Mouse (Mus musculus): ENCODE measurements at regions not wholly inside any gene's neighbourhood (a gene's known extent, or its start where the extent isn't known, plus 50 kb on each side); places are given as distances from the start of the nearest gene placed in this dataset.

DNA sequence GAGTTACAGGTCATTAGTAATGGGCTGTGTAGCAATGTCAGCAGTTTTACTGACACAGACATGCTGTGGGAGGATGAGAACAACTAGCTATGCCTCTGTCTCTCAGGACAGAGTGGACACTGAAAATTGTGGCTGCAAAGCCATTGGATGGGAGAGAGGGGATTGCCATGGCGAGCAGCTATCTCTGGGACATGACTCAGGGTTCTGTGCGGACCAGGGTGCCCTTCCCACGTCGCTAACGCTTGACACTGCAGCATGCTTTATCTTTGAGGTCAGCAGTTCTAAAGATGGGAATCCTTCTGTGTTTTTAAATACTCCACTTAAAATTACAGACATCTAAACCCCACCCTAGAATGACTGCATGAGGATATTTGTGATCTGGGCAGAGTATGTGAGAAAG lies 121.9 kb downstream of the Fam198b start:
- Histone ChIP-seq H3K27me3 (ENCODE audit: insufficient read depth, low read length) (0 out of 2 replicates have a peak, but pooled peaks cover 2% of the 10 kb centered on the region), H3K36me3 (replicated peaks) (no peaks in the 10 kb centered on the region), H3K4me3 (ENCODE audit: low read depth, low read length) (no peak overlapping the region), H3K9me3 (replicated peaks) (no peaks in the 10 kb centered on the region), H3K4me1 (ENCODE audit: insufficient read depth, low read depth, low read length) (0 out of 2 replicates have a peak, but pooled peaks cover 3% of the 10 kb centered on the region)
- ATAC-seq (ENCODE audit: extremely low read depth, insufficient number of reproducible peaks, low FRiP score, poor library complexity, severe bottlenecking) = no peak
- DNase-seq (ENCODE audit: low spot score) = no peak
- no peak for TF ChIP-seq GATA1 (IDR thresholded peaks at IDR 0.05; ENCODE audit: borderline replicate concordance, low read length)
- no peak for TF ChIP-seq POLR2AphosphoS5 (IDR thresholded peaks at IDR 0.05; ENCODE audit: insufficient replicate concordance, low read depth, low read length)
- TF ChIP-seq CTCF (IDR thresholded peaks at IDR 0.05; ENCODE audit: low read depth, low read length) = no peak
- TF ChIP-seq TAL1 (conservative IDR thresholded peaks at IDR 0.05; ENCODE audit: low read depth, low read length) = no peak
- no peak for TF ChIP-seq GATA2 (IDR thresholded peaks at IDR 0.05; ENCODE audit: borderline replicate concordance, low read depth, low read length)

DNA sequence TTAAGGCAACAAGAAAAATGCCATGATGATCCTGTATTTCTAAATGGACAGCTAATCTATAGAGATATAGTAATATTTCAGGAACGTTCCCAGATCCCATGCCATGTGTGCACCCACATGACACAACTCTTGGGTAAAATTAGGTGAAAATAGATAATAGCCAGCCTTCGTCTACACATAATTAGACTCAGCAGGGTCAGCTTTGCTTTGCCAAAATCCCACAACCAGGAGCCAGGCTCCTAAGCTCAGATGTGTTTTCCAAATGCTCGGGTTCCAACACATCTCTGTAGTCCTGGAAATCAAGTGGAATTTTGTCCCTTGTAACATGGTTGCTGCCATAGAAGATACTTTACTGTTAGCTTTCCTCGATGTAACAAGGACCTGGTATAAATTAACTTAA lies 122.7 kb downstream of the Fam198b start:
- H3K36me3 ChIP-seq (replicated peaks) = no peaks in the 10 kb centered on the region
- H3K4me1 ChIP-seq (ENCODE audit: insufficient read depth, low read depth, low read length) = 0 out of 2 replicates have a peak, but pooled peaks cover 3% of the 10 kb centered on the region
- TF ChIP-seq GATA1 (IDR thresholded peaks at IDR 0.05; ENCODE audit: borderline replicate concordance, low read length) (no peak), GATA2 (IDR thresholded peaks at IDR 0.05; ENCODE audit: borderline replicate concordance, low read depth, low read length) (no peak), CTCF (IDR thresholded peaks at IDR 0.05; ENCODE audit: low read depth, low read length) (no peak)
- 0 out of 2 replicates have a peak, but pooled peaks cover 2% of the 10 kb centered on the region for H3K27me3 ChIP-seq (ENCODE audit: insufficient read depth, low read length)
- ATAC-seq (ENCODE audit: extremely low read depth, insufficient number of reproducible peaks, low FRiP score, poor library complexity, severe bottlenecking) (no peak), DNase-seq (ENCODE audit: low spot score) (no peak)
- no peaks in the 10 kb centered on the region for H3K9me3 ChIP-seq (replicated peaks)
- no peak overlapping the region for H3K4me3 ChIP-seq (ENCODE audit: low read depth, low read length)

DNA sequence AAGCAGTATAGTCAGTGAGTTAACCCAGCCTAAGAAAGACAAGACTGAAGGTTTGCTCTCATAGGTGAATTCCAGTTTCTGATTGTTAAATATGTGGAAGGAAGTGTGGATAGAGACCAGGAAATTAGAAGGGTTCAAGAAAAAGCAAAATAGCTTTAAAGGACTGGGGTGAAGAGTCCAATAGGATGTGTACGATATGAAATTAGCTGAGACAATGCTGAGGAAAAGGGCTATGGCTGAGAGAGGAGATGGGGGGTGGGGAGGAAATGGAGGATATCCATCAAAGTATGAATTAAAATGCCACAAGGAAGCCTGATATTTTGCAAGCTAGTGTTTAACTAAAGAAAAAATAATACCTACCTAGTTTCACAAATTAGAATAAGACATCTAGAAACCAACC lies 124.9 kb downstream of the Fam198b start:
- DNase-seq (ENCODE audit: low spot score) = no peak
- H3K27me3 ChIP-seq (ENCODE audit: insufficient read depth, low read length) = 0 out of 2 replicates have a peak, but pooled peaks cover 2% of the 10 kb centered on the region
- H3K4me1 ChIP-seq (ENCODE audit: insufficient read depth, low read depth, low read length) = 0 out of 2 replicates have a peak, but pooled peaks cover 3% of the 10 kb centered on the region
- H3K4me3 ChIP-seq (ENCODE audit: low read depth, low read length) = no peak overlapping the region
- no peak for ATAC-seq (ENCODE audit: extremely low read depth, insufficient number of reproducible peaks, low FRiP score, poor library complexity, severe bottlenecking)
- TF ChIP-seq GATA1 (IDR thresholded peaks at IDR 0.05; ENCODE audit: borderline replicate concordance, low read length) (no peak), CTCF (IDR thresholded peaks at IDR 0.05; ENCODE audit: low read depth, low read length) (no peak), TAL1 (conservative IDR thresholded peaks at IDR 0.05; ENCODE audit: low read depth, low read length) (no peak), GATA2 (IDR thresholded peaks at IDR 0.05; ENCODE audit: borderline replicate concordance, low read depth, low read length) (no peak), POLR2AphosphoS5 (IDR thresholded peaks at IDR 0.05; ENCODE audit: insufficient replicate concordance, low read depth, low read length) (no peak)
- H3K36me3 ChIP-seq (replicated peaks) = no peaks in the 10 kb centered on the region
- no peaks in the 10 kb centered on the region for H3K9me3 ChIP-seq (replicated peaks)

DNA sequence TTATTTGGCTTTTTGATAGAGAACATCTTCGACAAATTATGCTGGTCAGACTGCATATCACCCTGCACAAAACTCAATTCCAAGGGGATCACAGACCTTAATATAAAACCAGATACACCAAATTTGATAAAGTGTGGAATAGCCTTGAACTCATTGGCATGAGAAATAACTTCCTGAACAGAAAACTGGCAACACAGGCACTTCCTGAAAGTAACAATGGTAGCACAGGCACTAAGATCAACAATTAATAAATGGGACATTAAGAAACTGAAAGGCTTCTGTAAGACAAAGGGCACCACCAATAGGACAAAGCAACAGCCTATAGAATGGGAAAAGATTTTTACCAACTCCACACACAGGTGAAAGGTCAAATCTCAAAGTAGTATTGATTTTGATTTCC lies 141.5 kb downstream of the Fam198b start:
- H3K9me3 ChIP-seq (replicated peaks) = no peaks in the 10 kb centered on the region
- DNase-seq (ENCODE audit: low spot score) (no peak), ATAC-seq (ENCODE audit: extremely low read depth, insufficient number of reproducible peaks, low FRiP score, poor library complexity, severe bottlenecking) (no peak)
- H3K36me3 ChIP-seq (replicated peaks) = no peaks in the 10 kb centered on the region
- H3K4me1 ChIP-seq (ENCODE audit: insufficient read depth, low read depth, low read length) = no peaks in the 10 kb centered on the region
- H3K27me3 ChIP-seq (ENCODE audit: insufficient read depth, low read length) = no peaks in the 10 kb centered on the region
- TF ChIP-seq GATA1 (IDR thresholded peaks at IDR 0.05; ENCODE audit: borderline replicate concordance, low read length) = no peak
- TF ChIP-seq CTCF (IDR thresholded peaks at IDR 0.05; ENCODE audit: low read depth, low read length) = no peak
- no peak for TF ChIP-seq POLR2AphosphoS5 (IDR thresholded peaks at IDR 0.05; ENCODE audit: insufficient replicate concordance, low read depth, low read length)
- no peak for TF ChIP-seq GATA2 (IDR thresholded peaks at IDR 0.05; ENCODE audit: borderline replicate concordance, low read depth, low read length)
- no peak for TF ChIP-seq TAL1 (conservative IDR thresholded peaks at IDR 0.05; ENCODE audit: low read depth, low read length)
- H3K4me3 ChIP-seq (ENCODE audit: low read depth, low read length) = no peak overlapping the region

DNA sequence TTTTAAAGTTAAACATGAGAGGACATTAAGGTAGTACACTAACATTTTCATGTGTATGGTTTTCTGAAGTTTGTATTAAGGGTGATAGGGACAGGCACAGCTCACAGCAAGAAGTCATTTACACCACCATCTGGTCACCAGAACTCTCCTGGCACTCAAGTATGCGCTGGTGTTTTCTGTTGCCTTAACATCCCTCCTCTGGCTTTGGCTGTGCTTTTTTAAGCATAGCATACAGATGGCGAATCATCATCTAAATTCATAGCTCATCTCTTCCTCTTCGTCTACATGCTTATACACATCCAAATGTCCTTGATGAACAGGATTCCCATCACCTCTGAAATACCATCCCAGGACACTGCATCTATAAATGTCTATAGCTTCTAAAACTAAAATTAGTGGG lies 148.7 kb downstream of the Fam198b start:
- H3K27me3 ChIP-seq (ENCODE audit: insufficient read depth, low read length) = peaks cover 10% of the 10 kb centered on the region
- ATAC-seq (ENCODE audit: extremely low read depth, insufficient number of reproducible peaks, low FRiP score, poor library complexity, severe bottlenecking) (no peak), DNase-seq (ENCODE audit: low spot score) (no peak)
- TF ChIP-seq TAL1 (conservative IDR thresholded peaks at IDR 0.05; ENCODE audit: low read depth, low read length) = no peak
- no peaks in the 10 kb centered on the region; the same call in 1 of the 2 replicates for H3K4me1 ChIP-seq (ENCODE audit: insufficient read depth, low read depth, low read length)
- H3K36me3 ChIP-seq (replicated peaks) = no peaks in the 10 kb centered on the region
- H3K9me3 ChIP-seq (replicated peaks) = no peaks in the 10 kb centered on the region
- H3K4me3 ChIP-seq (ENCODE audit: low read depth, low read length) = no peak overlapping the region

DNA sequence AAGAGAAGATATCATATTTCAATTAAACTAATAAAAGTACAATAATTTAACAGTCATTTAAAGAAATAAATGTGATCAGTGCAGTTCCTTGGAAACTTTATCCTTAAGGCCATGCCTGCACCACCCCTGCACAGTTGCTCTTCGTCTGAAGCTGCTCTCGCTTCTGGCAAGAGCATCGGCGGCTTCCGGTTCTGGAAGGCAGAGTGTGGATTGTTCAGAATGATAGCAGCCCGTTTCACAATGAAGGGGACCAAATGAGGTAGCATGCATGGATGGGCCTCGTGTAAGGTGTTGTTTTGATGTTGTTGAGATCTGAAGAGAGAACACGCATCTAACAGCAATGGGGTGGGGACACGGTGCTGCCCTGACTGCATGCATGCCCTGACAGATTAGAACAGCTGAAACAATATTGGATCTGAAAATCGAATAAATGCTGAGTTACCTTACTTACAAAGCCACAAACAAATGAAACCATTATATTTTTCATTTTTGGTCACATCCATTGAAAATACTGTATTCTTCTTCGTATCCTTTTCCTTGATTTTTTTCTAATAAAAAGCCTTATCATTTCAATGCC lies 154.3 kb downstream of the Fam198b start:
- no peak for ATAC-seq (ENCODE audit: extremely low read depth, insufficient number of reproducible peaks, low FRiP score, poor library complexity, severe bottlenecking)
- Histone ChIP-seq H3K4me1 (ENCODE audit: insufficient read depth, low read depth, low read length) (peaks cover 3% of the 10 kb centered on the region; the same call in 1 of the 2 replicates), H3K36me3 (replicated peaks) (no peaks in the 10 kb centered on the region), H3K4me3 (ENCODE audit: low read depth, low read length) (no peak overlapping the region), H3K9me3 (replicated peaks) (no peaks in the 10 kb centered on the region), H3K27me3 (ENCODE audit: insufficient read depth, low read length) (no peaks in the 10 kb centered on the region)
- no peak for TF ChIP-seq GATA2 (IDR thresholded peaks at IDR 0.05; ENCODE audit: borderline replicate concordance, low read depth, low read length)
- no peak for TF ChIP-seq GATA1 (IDR thresholded peaks at IDR 0.05; ENCODE audit: borderline replicate concordance, low read length)
- TF ChIP-seq TAL1 (conservative IDR thresholded peaks at IDR 0.05; ENCODE audit: low read depth, low read length) = no peak
- no peak for TF ChIP-seq POLR2AphosphoS5 (IDR thresholded peaks at IDR 0.05; ENCODE audit: insufficient replicate concordance, low read depth, low read length)
- TF ChIP-seq CTCF (IDR thresholded peaks at IDR 0.05; ENCODE audit: low read depth, low read length) = no peak
- no peak for DNase-seq (ENCODE audit: low spot score)

Data from G1E (cell line).